Mouse (Mus musculus): ENCODE measurements around the gene Gm49383. TPM values are rescaled to one million over a fixed set of nuclear protein-coding genes. Genes with fewer than 3 reads are reported as not detected.

Gene Gm49383
- polyA plus RNA-seq, 1 experiment from 2014 or later, result 33.8 TPM

Small RNA genes lying within 50 kb of the gene (microRNA-seq; reads per million reads assigned to microRNA genes)
- not detected for gene Gm47287
- gene Gm47295, result not detected

Other genes starting within 250 kb of the Gm49383 start
- gene Rps29, start 37.9 kb downstream of the Gm49383 start, polyA plus RNA-seq (2015; fragmentation: Nextera tagmentation; extraction: Ambion mirVana), result 2,108 and 2,174 TPM in 2 replicates
- 22.0 and 22.3 TPM in 2 replicates for gene Lrr1, start 28.3 kb downstream of the Gm49383 start, polyA plus RNA-seq (2015; fragmentation: Nextera tagmentation; extraction: Ambion mirVana)
- 521 and 554 TPM in 2 replicates for gene Rpl36al, start 13.0 kb downstream of the Gm49383 start, polyA plus RNA-seq (2015; fragmentation: Nextera tagmentation; extraction: Ambion mirVana)
- gene Mgat2, start 12.9 kb downstream of the Gm49383 start, polyA plus RNA-seq (2015; fragmentation: Nextera tagmentation; extraction: Ambion mirVana), result 43.8 and 44.1 TPM in 2 replicates
- gene Dnaaf2, start 1.3 kb upstream of the Gm49383 start, polyA plus RNA-seq (2015; fragmentation: Nextera tagmentation; extraction: Ambion mirVana), result 12.0 and 14.4 TPM in 2 replicates
- 26.1 and 33.9 TPM in 2 replicates for gene Gm49384, start 7.2 kb upstream of the Gm49383 start, polyA plus RNA-seq (2015; fragmentation: Nextera tagmentation; extraction: Ambion mirVana)
- 25.5 and 29.5 TPM in 2 replicates for gene Pole2, start 31.1 kb upstream of the Gm49383 start, polyA plus RNA-seq (2015; fragmentation: Nextera tagmentation; extraction: Ambion mirVana)
- gene Klhdc1, start 44.1 kb upstream of the Gm49383 start, polyA plus RNA-seq (2015; fragmentation: Nextera tagmentation; extraction: Ambion mirVana), result 10.5 and 12.4 TPM in 2 replicates
- 148 and 150 TPM in 2 replicates for gene Klhdc2, start 99.6 kb upstream of the Gm49383 start, polyA plus RNA-seq (2015; fragmentation: Nextera tagmentation; extraction: Ambion mirVana)
- 107 and 112 TPM in 2 replicates for gene Nemf, start 160.1 kb upstream of the Gm49383 start, polyA plus RNA-seq (2015; fragmentation: Nextera tagmentation; extraction: Ambion mirVana)
- gene Arf6, start 175.0 kb upstream of the Gm49383 start, polyA plus RNA-seq (2015; fragmentation: Nextera tagmentation; extraction: Ambion mirVana), result 48.4 and 56.7 TPM in 2 replicates
- gene Gm9887, start 175.4 kb upstream of the Gm49383 start, polyA plus RNA-seq (2015; fragmentation: Nextera tagmentation; extraction: Ambion mirVana), result 1.6 and 2.6 TPM in 2 replicates